In the genomic region with DNA sequence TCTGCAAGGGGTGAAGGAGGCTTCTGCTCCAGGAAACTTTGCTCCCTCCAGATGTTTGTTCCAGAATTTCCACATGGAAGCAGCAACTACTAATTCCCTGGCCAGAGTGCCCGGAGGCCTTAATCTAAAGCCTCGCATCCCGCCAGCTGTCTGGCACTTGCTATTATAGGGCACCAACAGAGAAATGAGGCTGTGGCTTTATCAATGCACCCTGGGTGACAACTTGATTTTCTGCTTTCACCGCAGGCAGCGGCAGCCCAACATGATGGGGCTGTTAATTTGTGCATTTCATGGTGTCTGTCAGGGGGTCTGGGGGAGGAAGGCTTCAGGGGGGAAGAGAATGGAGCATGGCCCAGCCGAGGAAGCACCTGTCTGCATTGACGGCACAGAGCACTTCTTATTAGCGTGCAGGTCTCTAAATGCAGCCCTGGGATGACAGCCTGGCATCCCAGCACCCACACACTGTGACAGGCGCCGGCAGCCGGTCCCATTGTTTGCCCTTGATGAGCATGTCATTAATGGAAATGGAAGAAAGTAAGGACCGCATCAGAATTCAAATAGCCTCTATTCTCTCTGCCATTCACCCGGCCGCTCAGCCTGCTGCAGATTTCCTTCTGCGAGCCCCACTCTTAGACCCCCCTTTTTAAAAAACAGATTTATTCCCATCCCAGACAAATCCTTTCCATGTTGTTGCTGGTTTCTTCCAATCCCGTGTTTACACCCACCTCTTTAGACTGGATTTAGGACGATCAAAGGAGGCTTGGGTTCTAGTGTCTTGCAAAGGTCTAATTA, we compare ENCODE assay signal across 12 mouse cellular contexts.
DNase-seq lines count a peak whose midpoint lies in the region; ATAC-seq lines count a peak whose summit lies in the region.
"Had no signal": no experiment of that assay in that cellular context is flagged by ENCODE, and none has a peak within 500 bp of the region (broad histone marks: within the 10 kb centered on the region; RNA-seq: fewer than 3 reads in every experiment).

No protein-coding gene starts in this region.

- 1% methylated on average over 17 of the region's 17 CpGs for WGBS in forebrain, embryonic 16.5 days
- WGBS in midbrain, embryonic 12.5 days: 4% methylated on average over 17 of the region's 17 CpGs

- peak overlapping the region; percentile 70 for H3K27ac ChIP-seq in forebrain, embryonic 16.5 days (ENCODE audit: low read length)
- H3K27ac ChIP-seq in midbrain, embryonic 12.5 days (replicated peaks): peak overlapping the region; percentile 46

- ATAC-seq in forebrain, embryonic 16.5 days: peak; percentile 94
- ATAC-seq in midbrain, embryonic 12.5 days (ENCODE audit: low FRiP score, low read depth): peak; percentile 93
- ATAC-seq: Patski had no signal

- DNase-seq in right cerebral cortex, postnatal 4 days: peak; percentile 11
- no peak for DNase-seq in right cerebral cortex, adult 18-20 months
- DNase-seq in retina, postnatal 1 day: peak; percentile 53
- DNase-seq in layer of hippocampus, adult 9-10 months (ENCODE audit: low spot score): no peak
- DNase-seq in right cerebral cortex, postnatal 25 days: no peak
- no peak for DNase-seq in layer of hippocampus, adult 8-10 months (ENCODE audit: low spot score in 2 of 2)
- DNase-seq: adrenal gland, postnatal 36 days; heart, postnatal 36 days; thymus, postnatal 14 days had no signal

- H3K27me3 ChIP-seq in forebrain, embryonic 16.5 days (replicated peaks; ENCODE audit: control insufficient read depth, insufficient read depth, low read length): peaks cover 9% of the 10 kb centered on the region; the same call in 1 of the 2 replicates
- peaks cover 93% of the 10 kb centered on the region for H3K27me3 ChIP-seq in midbrain, embryonic 12.5 days
- H3K27me3 ChIP-seq: Patski had no signal

- H3K4me1 ChIP-seq in forebrain, embryonic 16.5 days (replicated peaks; ENCODE audit: control insufficient read depth, insufficient read depth, low read length): peaks cover 26% of the 10 kb centered on the region
- peaks cover 33% of the 10 kb centered on the region for H3K4me1 ChIP-seq in midbrain, embryonic 12.5 days

- H3K9ac ChIP-seq in forebrain, embryonic 16.5 days (replicated peaks; ENCODE audit: low read depth, low read length): peak overlapping the region; percentile 22; the same call in 1 of the 2 replicates
- no peak overlapping the region for H3K9ac ChIP-seq in midbrain, embryonic 12.5 days (replicated peaks)

- H3K9me3 ChIP-seq in forebrain, embryonic 16.5 days (ENCODE audit: control insufficient read depth, low read length): no peaks in the 10 kb centered on the region
- no peaks in the 10 kb centered on the region for H3K9me3 ChIP-seq in midbrain, embryonic 12.5 days

- 0 out of 2 replicates have a peak overlapping the region, but pooled peaks have one; percentile 1 for H3K4me3 ChIP-seq in forebrain, embryonic 16.5 days (replicated peaks; ENCODE audit: low read length)
- H3K4me3 ChIP-seq in midbrain, embryonic 12.5 days: no peak overlapping the region

- peak overlapping the region; percentile 41 for H3K4me2 ChIP-seq in forebrain, embryonic 16.5 days (ENCODE audit: low read length)
- peak overlapping the region; percentile 40 for H3K4me2 ChIP-seq in midbrain, embryonic 12.5 days (replicated peaks)

- no peaks in the 10 kb centered on the region for H3K36me3 ChIP-seq in forebrain, embryonic 16.5 days (ENCODE audit: control insufficient read depth, insufficient read depth)
- H3K36me3 ChIP-seq in midbrain, embryonic 12.5 days: no peaks in the 10 kb centered on the region

Comparison
In these comparisons a context has a peak if more than half of its experiments do, and no peak if none do; other contexts are left out.
1. DNase-seq: peak in right cerebral cortex, postnatal 4 days (single experiment) and retina, postnatal 1 day (single experiment); none in right cerebral cortex, adult 18-20 months (single experiment), layer of hippocampus, adult 9-10 months (single experiment), right cerebral cortex, postnatal 25 days (single experiment) and layer of hippocampus, adult 8-10 months (0 of 2).